Mouse (Mus musculus): ENCODE results near the gene Smyd5.

DNA sequence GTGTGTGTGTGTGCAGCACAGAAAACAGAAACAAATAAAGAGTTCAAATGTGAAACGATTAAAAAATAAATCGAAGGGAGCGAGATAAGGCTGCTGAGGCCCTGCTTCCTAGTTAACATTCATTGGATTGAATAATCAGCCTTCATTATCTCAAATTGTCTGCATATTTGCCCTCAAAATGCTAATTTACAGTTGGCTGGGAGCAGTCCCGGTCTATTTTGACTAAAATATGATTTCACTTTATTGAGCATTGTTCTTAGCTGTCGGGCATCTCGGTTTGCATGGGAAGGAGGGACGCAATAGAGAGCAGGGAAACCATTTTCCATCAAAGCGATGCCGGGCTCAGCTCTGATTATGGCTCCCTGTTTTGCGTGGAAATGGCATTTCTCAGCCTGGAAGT is 28.8 kb upstream of the Smyd5 start:
- TF ChIP-seq CTCF (IDR thresholded peaks at IDR 0.05; ENCODE audit: borderline replicate concordance, insufficient read depth, low read length) (no peak), POLR2A (IDR thresholded peaks at IDR 0.05; ENCODE audit: low read depth, low read length) (no peak)

Measured in embryonic fibroblast, embryonic 13.5 days (primary cell).